Mouse (Mus musculus): Measurements from ENCODE around the gene Gpx4. TPM values are rescaled to one million over a fixed set of nuclear protein-coding genes. Genes with fewer than 3 reads are reported as not detected.

The Gpx4 gene
- polyA plus RNA-seq, 1 experiment from 2014 or later: 472 TPM

DNA sequence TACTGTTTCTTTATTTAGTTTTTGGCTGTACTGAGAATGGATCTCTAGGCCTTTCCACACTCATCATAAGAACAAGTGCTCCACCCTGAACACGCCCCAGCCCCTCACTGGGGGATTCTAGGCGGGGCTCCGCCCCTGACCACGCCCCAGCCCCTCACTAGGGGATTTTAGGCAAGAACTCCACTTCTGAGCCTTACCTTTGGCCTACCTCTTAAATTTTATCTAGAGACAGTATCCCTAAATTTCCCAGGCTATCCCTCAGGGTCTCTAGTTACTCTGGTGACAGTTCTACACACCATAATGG, 22.0 kb upstream of the Gpx4 start:
- H3K27ac ChIP-seq (replicated peaks): no peak overlapping the region
- WGBS: 54% methylated on average over 4 of the region's 4 CpGs
- ATAC-seq (replicated peaks): no peak
- H3K9ac ChIP-seq (replicated peaks): no peak overlapping the region
- no peak overlapping the region for H3K4me2 ChIP-seq (replicated peaks)
- H3K36me3 ChIP-seq: no peaks in the 10 kb centered on the region
- H3K27me3 ChIP-seq: peaks cover 3% of the 10 kb centered on the region; the same call in 1 of the 2 replicates
- no peak overlapping the region for H3K4me3 ChIP-seq
- no peaks in the 10 kb centered on the region for H3K4me1 ChIP-seq
- no peaks in the 10 kb centered on the region for H3K9me3 ChIP-seq

DNA sequence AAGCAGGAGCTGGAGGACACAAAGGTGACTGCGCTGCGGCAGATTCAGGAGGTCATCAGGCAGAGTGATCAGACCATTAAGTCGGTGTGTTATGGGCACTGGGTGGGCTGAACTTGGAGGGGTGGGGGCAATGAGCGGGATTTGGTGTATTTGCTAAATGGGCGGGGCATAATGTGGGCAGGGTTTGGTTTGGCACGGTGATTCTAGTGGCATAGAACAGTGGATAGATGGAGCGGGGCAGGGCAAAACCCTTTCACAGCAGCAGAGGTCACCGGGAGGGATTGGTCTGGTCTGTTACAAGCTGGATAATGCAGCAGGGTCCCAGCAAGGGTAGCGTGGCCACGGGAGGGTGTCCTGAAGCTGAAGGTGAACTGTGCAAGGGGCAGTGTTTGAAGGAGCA, 21.5 kb upstream of the Gpx4 start:
- WGBS: 79% methylated on average over 10 of the region's 10 CpGs
- Histone ChIP-seq H3K4me1 (no peaks in the 10 kb centered on the region), H3K4me3 (no peak overlapping the region), H3K9ac (replicated peaks) (no peak overlapping the region), H3K36me3 (no peaks in the 10 kb centered on the region), H3K27ac (replicated peaks) (no peak overlapping the region), H3K27me3 (no peaks in the 10 kb centered on the region), H3K4me2 (replicated peaks) (no peak overlapping the region), H3K9me3 (no peaks in the 10 kb centered on the region)
- no peak for ATAC-seq (replicated peaks)

DNA sequence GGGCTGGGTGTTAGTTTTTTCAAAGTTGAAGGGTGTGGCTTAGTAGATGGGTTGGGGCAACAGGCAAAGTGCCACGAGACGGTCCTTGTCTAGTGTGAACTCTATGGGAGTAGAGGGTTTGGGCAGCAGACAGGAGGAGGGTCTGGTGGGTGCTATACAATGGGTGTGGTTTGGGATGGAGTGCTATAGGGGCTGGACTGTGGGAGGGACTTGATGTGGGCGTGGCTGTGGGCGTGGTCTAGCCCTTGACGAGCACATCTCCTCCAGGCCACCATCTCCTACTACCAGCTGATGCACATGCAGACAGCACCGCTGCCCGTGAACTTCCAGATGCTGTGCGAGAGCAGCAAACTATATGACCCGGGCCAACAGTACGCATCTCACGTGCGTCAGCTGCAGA, 21.1 kb upstream of the Gpx4 start:
- no peaks in the 10 kb centered on the region for H3K27me3 ChIP-seq
- no peak overlapping the region for H3K27ac ChIP-seq (replicated peaks)
- H3K4me2 ChIP-seq (replicated peaks): no peak overlapping the region
- ATAC-seq (replicated peaks): no peak
- H3K9me3 ChIP-seq: no peaks in the 10 kb centered on the region
- 64% methylated on average over 12 of the region's 12 CpGs for WGBS
- H3K4me1 ChIP-seq: no peaks in the 10 kb centered on the region
- H3K36me3 ChIP-seq: no peaks in the 10 kb centered on the region
- H3K9ac ChIP-seq (replicated peaks): no peak overlapping the region
- H3K4me3 ChIP-seq: no peak overlapping the region

DNA sequence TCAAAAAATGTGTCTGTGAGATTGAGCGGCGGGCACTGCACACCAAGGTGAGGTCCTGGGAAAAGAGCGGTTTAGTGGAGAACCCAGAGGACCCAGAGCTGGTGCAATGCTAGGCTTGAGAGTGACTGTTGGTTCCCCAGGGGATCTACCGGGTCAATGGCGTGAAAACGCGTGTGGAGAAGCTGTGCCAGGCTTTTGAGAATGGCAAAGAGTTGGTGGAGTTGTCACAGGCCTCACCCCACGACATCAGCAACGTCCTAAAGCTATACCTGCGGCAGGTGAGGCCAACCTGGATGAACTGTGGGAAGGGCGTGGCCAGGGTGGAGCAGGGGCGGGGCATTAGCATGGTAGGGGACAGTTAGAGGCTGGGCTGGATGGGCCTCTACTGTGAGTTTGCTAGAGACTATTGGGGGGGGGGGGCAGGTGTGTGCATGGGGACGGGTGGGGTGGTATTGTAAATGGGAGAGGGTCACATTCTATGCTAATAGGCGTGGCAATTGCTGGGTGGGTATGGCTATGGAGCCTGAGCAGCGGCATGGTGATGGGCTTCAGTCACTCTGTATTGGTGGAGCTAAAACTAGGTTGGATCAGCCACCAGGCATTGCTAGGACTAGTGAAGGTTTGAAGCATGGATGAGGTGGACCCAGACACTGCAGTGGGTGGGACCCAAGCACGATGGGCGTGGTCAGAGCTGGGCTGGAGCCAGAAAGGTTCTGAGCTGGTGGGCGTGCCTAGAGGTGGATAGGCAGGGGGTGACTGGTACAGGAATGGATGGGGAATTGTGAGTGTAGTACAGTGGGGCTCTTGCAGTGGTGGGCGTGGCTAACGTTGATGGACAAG, 19.1 kb upstream of the Gpx4 start:
- Histone ChIP-seq H3K36me3 (no peaks in the 10 kb centered on the region), H3K4me2 (replicated peaks) (no peak overlapping the region), H3K4me1 (no peaks in the 10 kb centered on the region), H3K4me3 (no peak overlapping the region), H3K27me3 (no peaks in the 10 kb centered on the region), H3K27ac (replicated peaks) (no peak overlapping the region), H3K9me3 (no peaks in the 10 kb centered on the region), H3K9ac (replicated peaks) (no peak overlapping the region)
- no peak for ATAC-seq (replicated peaks)
- WGBS: 77% methylated on average over 20 of the region's 20 CpGs

DNA sequence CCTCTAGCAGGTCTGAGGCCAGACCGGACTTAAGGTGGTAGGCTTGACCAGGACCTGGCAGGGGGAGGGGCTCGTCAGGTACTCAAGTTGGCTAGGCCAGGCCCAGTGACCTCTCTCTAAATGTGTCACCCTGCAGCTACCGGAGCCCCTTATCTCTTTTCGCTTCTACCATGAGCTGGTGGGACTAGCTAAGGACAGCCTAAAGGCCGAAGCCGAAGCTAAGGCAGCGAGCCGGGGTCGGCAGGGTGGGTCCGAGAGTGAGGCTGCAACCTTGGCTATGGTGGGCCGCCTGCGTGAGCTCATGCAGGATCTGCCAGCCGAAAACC, 18.5 kb upstream of the Gpx4 start:
- Histone ChIP-seq H3K4me2 (replicated peaks) (no peak overlapping the region), H3K4me3 (no peak overlapping the region), H3K27me3 (no peaks in the 10 kb centered on the region), H3K9ac (replicated peaks) (no peak overlapping the region), H3K36me3 (no peaks in the 10 kb centered on the region), H3K4me1 (no peaks in the 10 kb centered on the region), H3K9me3 (no peaks in the 10 kb centered on the region), H3K27ac (replicated peaks) (no peak overlapping the region)
- 94% methylated on average over 13 of the region's 13 CpGs for WGBS
- ATAC-seq (replicated peaks): no peak

DNA sequence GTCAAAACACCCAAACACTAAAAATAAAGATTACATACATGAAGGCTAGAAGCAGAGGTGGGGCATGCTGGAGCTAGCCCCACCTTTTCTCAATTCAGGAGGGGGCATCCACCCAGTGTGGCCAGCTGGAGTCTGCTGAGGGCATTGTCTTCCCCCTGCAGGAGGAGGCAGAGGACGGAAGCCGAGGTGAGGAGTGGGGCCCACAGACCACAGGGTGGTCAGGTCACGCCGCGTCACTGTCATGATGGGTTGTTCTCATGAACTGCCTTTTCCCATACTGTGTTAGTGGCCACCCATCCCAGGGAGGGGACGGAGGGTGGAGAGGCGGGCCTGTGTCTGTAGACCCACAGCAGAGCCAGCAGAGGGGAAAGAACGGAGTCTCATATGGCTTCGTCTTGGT, 16.8 kb upstream of the Gpx4 start:
- no peaks in the 10 kb centered on the region for H3K4me1 ChIP-seq
- no peak overlapping the region for H3K4me3 ChIP-seq
- no peak for ATAC-seq (replicated peaks)
- H3K9ac ChIP-seq (replicated peaks): no peak overlapping the region
- no peak overlapping the region for H3K27ac ChIP-seq (replicated peaks)
- H3K36me3 ChIP-seq: peaks cover 8% of the 10 kb centered on the region; the same call in 1 of the 2 replicates
- 85% methylated on average over 9 of the region's 9 CpGs for WGBS
- H3K27me3 ChIP-seq: no peaks in the 10 kb centered on the region
- no peaks in the 10 kb centered on the region for H3K9me3 ChIP-seq
- H3K4me2 ChIP-seq (replicated peaks): no peak overlapping the region

DNA sequence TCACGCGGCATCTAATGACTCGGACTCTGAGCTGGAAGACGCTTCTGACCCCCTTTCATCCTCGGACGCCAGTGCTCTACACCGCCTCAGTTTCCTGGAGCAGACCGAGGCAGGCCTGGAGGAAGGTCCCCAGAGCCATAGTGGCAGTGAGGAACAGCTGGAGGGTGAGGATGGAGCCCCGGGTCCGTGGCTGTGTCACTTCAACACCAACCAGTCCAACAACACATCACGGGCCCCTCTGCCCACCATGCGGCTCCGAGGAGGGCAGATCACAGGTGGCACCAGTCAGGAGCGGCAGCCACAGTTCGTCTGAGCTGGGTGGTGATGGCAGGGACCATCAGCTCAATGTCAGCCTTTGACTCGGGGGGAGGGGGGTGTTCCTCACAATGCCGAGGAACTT, 16.2 kb upstream of the Gpx4 start:
- Histone ChIP-seq H3K27ac (replicated peaks) (no peak overlapping the region), H3K9ac (replicated peaks) (no peak overlapping the region)
- WGBS: 83% methylated on average over 17 of the region's 17 CpGs

DNA sequence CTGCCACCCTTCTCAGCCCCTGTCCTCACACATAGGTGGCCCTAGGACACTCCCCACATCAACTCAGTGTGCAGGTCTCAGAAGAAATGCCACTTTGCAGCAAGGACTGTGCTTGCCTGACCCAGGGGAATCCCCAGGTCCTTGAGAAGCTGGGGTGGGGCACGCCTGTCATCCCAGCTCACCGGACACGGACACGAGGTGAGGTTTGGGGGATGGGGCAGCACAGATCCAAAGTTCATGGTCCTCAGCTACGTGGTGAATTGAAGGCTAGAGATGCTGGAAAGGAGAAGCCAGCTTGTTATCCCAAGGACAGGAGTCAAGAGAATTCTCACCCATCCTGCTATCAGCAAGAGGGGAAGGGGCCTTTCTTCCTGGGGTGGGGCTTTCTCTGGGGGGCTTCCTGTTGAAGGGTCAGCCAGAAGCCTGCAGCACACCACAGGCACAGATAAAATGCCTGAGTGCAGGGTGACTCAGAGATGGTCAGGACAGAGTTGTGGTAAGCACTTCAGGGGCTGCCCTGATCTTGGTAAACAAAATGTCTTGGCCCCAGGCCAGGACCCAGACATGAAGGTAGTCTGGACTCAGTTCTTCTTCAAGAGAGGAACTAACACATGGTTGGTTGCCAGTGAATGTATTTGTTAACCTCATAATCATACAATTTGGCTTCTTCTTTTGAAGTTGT, 14.0 kb upstream of the Gpx4 start:
- Histone ChIP-seq H3K9ac (replicated peaks) (no peak overlapping the region), H3K4me1 (peaks cover 3% of the 10 kb centered on the region), H3K27me3 (no peaks in the 10 kb centered on the region), H3K4me3 (no peak overlapping the region), H3K36me3 (peaks cover 35% of the 10 kb centered on the region), H3K9me3 (no peaks in the 10 kb centered on the region), H3K4me2 (replicated peaks) (no peak overlapping the region), H3K27ac (replicated peaks) (no peak overlapping the region)
- no peak for ATAC-seq (replicated peaks)
- 78% methylated on average over 5 of the region's 5 CpGs for WGBS

More for the DNA sequence above, 16.2 kb upstream of the Gpx4 start:
- H3K4me2 ChIP-seq (replicated peaks): no peak overlapping the region
- H3K4me1 ChIP-seq: no peaks in the 10 kb centered on the region
- no peak overlapping the region for H3K4me3 ChIP-seq
- no peaks in the 10 kb centered on the region for H3K9me3 ChIP-seq
- peaks cover 14% of the 10 kb centered on the region for H3K36me3 ChIP-seq
- ATAC-seq (replicated peaks): no peak
- H3K27me3 ChIP-seq: no peaks in the 10 kb centered on the region

DNA sequence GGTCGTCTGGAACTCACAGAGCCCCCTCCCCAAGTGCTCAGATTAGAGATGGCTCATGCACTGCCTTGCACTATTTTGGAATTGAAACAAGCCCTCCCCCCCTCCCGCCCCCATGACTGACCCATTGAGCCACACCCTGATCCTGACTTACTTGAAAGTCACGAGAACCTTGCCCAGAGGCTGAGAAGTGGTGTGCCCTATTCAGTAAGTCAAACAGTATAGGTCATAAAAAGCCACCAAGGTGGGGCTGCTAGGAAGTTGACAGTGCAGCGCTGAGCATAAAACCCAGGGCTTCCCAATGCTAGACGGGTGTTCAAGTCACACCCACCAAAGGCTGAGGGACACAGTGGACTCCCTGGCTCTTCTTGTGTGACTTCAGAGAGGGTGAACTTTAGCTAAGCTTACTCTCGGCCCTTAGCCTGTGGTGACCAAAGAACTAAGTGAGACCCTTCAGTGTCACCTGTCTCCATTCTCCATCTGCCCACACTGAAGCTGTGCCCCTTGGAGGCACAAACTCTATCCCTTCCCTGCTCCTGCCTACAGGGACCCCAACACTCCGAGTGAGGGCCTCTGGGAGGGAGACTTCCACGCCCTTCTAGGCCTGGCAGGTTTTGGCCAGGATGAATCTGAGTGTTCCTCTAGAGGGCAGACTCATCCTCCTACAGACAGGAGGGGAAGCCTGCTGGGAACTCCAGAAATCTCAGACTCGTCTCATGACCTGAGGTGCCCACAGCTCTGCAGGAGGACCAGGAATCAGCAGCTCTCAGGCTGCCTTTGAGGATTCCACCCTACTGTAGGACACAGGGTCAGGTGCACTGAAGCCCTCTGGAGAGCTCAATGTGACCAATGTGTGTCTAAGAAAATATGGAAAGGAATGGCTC, 13.2 kb upstream of the Gpx4 start:
- H3K4me1 ChIP-seq: peaks cover 11% of the 10 kb centered on the region
- peak overlapping the region; percentile 13; the same call in 1 of the 2 replicates for H3K27ac ChIP-seq (replicated peaks)
- H3K36me3 ChIP-seq: peaks cover 36% of the 10 kb centered on the region
- no peak overlapping the region for H3K4me2 ChIP-seq (replicated peaks)
- H3K4me3 ChIP-seq: no peak overlapping the region
- no peaks in the 10 kb centered on the region for H3K27me3 ChIP-seq
- 50% methylated on average over 9 of the region's 9 CpGs for WGBS
- no peak overlapping the region for H3K9ac ChIP-seq (replicated peaks)
- no peak for ATAC-seq (replicated peaks)
- no peaks in the 10 kb centered on the region for H3K9me3 ChIP-seq

DNA sequence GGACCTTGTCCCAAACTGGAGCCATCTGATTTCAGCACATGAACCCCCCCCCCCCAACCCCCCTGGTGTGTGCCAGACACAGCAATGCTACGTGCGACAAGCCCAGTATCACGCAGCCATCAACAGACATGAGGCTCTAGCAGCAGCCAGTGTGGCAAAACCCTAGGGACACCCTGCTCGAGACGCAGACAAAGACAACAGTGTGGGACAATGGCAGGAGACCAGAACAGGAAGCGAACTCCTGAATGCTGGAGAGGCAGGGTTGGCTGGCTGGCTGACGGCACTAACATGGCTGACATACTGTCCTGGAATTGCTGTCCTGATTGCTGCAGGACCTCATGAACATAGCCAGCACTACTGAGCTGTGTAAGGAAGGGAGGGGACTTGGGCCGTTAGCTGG, 11.8 kb upstream of the Gpx4 start:
- H3K9ac ChIP-seq (replicated peaks): no peak overlapping the region
- H3K27ac ChIP-seq (replicated peaks): no peak overlapping the region
- no peak overlapping the region for H3K4me2 ChIP-seq (replicated peaks)
- peaks cover 36% of the 10 kb centered on the region for H3K36me3 ChIP-seq
- ATAC-seq (replicated peaks): no peak
- 80% methylated on average over 8 of the region's 8 CpGs for WGBS
- no peaks in the 10 kb centered on the region for H3K9me3 ChIP-seq
- H3K4me1 ChIP-seq: peaks cover 17% of the 10 kb centered on the region
- no peaks in the 10 kb centered on the region for H3K27me3 ChIP-seq
- H3K4me3 ChIP-seq: no peak overlapping the region

DNA sequence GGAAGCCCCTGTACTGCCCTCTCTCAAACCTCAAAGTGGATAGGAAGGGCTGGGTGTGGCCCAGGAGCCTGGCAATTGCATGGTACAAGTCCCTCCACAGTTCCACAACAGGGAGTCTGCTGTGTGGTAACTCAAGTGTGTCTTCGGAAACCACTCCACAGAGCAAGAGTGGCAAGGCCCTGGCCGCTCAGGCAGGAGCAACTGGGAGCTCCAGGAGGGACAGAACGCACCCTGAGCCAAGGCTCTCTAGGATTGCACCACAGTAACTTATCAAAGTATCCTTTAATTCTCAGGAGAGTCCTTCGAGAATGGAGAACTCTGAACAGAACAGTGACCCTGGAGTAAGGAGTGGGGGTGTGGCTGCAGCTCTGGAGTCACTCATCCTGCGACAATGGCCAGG, 11.3 kb upstream of the Gpx4 start:
- Histone ChIP-seq H3K4me1 (peaks cover 17% of the 10 kb centered on the region), H3K27me3 (no peaks in the 10 kb centered on the region), H3K9me3 (no peaks in the 10 kb centered on the region), H3K9ac (replicated peaks) (no peak overlapping the region), H3K36me3 (peaks cover 36% of the 10 kb centered on the region), H3K27ac (replicated peaks) (no peak overlapping the region), H3K4me2 (replicated peaks) (no peak overlapping the region), H3K4me3 (no peak overlapping the region)
- WGBS: 90% methylated on average over 5 of the region's 5 CpGs
- no peak for ATAC-seq (replicated peaks)

DNA sequence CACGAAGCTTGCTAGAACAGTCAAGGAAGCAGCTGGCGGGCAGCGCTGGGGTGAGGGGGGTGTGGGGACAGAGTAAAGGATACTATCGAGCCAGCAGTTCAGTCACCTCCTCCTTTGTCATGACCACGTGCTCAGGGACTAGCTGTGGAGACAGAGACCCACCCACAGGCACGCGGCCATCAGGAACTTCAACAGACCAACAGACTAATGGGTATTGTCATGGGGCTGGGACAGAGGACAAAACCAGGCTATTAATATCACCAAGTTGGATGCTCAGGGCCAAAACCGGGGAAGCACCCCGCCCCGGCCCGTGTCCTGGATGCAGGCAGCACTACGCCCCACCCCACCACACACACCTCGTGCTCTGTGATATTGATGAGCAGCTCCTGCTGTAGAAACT, 10.1 kb upstream of the Gpx4 start:
- Histone ChIP-seq H3K4me2 (replicated peaks) (no peak overlapping the region), H3K27ac (replicated peaks) (no peak overlapping the region), H3K4me3 (no peak overlapping the region), H3K9ac (replicated peaks) (no peak overlapping the region), H3K9me3 (no peaks in the 10 kb centered on the region), H3K4me1 (peaks cover 17% of the 10 kb centered on the region), H3K36me3 (peaks cover 36% of the 10 kb centered on the region), H3K27me3 (no peaks in the 10 kb centered on the region)
- WGBS: 91% methylated on average over 13 of the region's 13 CpGs
- no peak for ATAC-seq (replicated peaks)
